Mouse (Mus musculus) cerebral cortex, adult 2 months (tissue): ENCODE data around the gene Frk.

Experiments used
- WGBS: fragments of 180-500 bp; shearing (Covaris S2); methylation state at CpG from one replicate; pipeline ENCODE4 v1.1.7; 2018; 5-methylcytosine and 5-hydroxymethylcytosine counted together

Frk gene

GRCm38 (mm10) chr10:34617216-34617615, 134.0 kb downstream of the Frk start:
- 45% methylated on average over 2 of the region's 2 CpGs for WGBS

GRCm38 (mm10) chr10:34618490-34618889, 135.3 kb downstream of the Frk start:
- 67% methylated on average over 3 of the region's 3 CpGs for WGBS

DNA sequence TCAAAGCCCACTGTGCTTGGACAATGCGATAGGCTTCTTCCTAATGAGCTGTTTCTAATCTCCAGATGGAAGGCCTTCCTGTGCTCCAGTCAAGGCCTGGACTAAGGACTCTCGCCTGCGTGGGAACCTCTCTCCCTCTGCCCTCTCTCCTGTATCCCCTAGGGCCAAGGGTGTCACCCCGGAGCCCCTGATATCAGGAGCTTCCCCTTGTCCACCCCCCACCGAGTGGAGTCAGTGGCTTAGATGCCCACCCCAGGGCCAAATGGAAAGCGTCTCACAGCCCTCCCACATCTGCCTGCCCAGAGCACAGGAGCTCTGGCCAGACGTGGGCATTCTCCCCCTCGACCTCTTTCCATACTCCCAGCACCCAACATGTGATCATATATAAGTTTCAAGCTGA, 137.3 kb downstream of the Frk start:
- 89% methylated on average over 8 of the region's 8 CpGs for WGBS

- WGBS = 65% methylated on average over 1 of the region's 1 CpGs
These were observed 155.0 kb downstream of the Frk start for GRCm38 (mm10) chr10:34638245-34638644.
